Comparison of ENCODE assay signal across 18 mouse cellular contexts in the genomic region with DNA sequence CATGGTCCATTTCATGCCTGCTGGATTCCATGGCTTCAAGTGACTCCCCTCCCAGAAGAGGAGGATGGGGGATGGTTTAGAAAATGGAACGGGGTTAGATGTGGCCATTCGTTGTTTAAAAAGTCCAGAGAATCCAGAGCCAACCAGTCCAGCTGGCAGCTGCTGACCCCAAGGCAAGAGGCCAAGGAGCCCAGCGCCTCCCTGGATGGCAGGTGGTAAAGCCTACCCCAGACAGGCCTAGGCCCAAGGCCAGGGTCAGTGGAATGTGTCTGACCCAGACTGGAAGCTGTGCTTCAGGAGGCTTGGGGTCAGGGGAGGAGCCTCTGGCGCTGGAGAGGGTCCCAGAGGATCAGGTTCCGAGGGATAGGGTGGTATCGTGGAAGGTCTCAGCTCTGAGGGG. TPM values are rescaled to one million over a fixed set of nuclear protein-coding genes. Genes with fewer than 3 reads are reported as not detected.
A peak's percentile ranks its signal among the peaks of the same experiment; 100 is the strongest.
DNase-seq lines count a peak whose midpoint lies in the region; ATAC-seq and TF ChIP-seq lines count a peak whose summit lies in the region.
"Had no signal": no experiment of that assay in that cellular context is flagged by ENCODE, and none has a peak within 500 bp of the region (broad histone marks: within the 10 kb centered on the region; RNA-seq: fewer than 3 reads in every experiment).

No protein-coding gene starts in this region.

- H3K36me3 ChIP-seq in heart, embryonic 12.5 days: no peaks in the 10 kb centered on the region
- H3K36me3 ChIP-seq in forebrain, embryonic 14.5 days (ENCODE audit: control insufficient read depth, insufficient read depth, low read length): no peaks in the 10 kb centered on the region
- H3K36me3 ChIP-seq: limb, embryonic 12.5 days; liver, embryonic 15.5 days; midbrain, embryonic 10.5 days had no signal

- H3K9ac ChIP-seq in heart, embryonic 12.5 days: no peak overlapping the region
- H3K9ac ChIP-seq in forebrain, embryonic 14.5 days (ENCODE audit: low read length): no peak overlapping the region
- H3K9ac ChIP-seq: forebrain, embryonic 13.5 days; limb, embryonic 12.5 days; liver, embryonic 15.5 days; neural tube, embryonic 15.5 days had no signal

- no peak for ATAC-seq in heart, embryonic 12.5 days (ENCODE audit: insufficient number of reproducible peaks, low FRiP score)
- ATAC-seq in forebrain, embryonic 14.5 days: no peak
- ATAC-seq: activated CD4-positive, CD25-positive, alpha-beta regulatory T cell, adult 4 months; forebrain, embryonic 13.5 days had no signal

- no peaks in the 10 kb centered on the region for H3K9me3 ChIP-seq in heart, embryonic 12.5 days (replicated peaks)
- H3K9me3 ChIP-seq in forebrain, embryonic 14.5 days (replicated peaks; ENCODE audit: control insufficient read depth, low read length): no peaks in the 10 kb centered on the region
- H3K9me3 ChIP-seq: forebrain, embryonic 13.5 days; limb, embryonic 12.5 days; liver, embryonic 15.5 days; midbrain, embryonic 10.5 days; neural tube, embryonic 15.5 days had no signal

- H3K4me2 ChIP-seq in heart, embryonic 12.5 days: no peak overlapping the region
- H3K4me2 ChIP-seq in forebrain, embryonic 14.5 days (ENCODE audit: low read length): no peak overlapping the region
- H3K4me2 ChIP-seq: forebrain, embryonic 13.5 days; limb, embryonic 12.5 days; liver, embryonic 15.5 days; neural tube, embryonic 15.5 days had no signal

- peak; percentile 37 for DNase-seq in adrenal gland, postnatal 25 days
- no peak for DNase-seq in adrenal gland, postnatal 4 days (ENCODE audit: low spot score in 2 of 2)
- DNase-seq in heart, postnatal 10 days: peak; percentile 68 to 77
- DNase-seq in gastrocnemius, adult 2 months: peak; percentile 85
- peak; percentile 50 for DNase-seq in heart, postnatal 4 days
- no peak for DNase-seq in spleen, postnatal 4 days (ENCODE audit: low spot score in 2 of 2)
- no peak for DNase-seq in forebrain, embryonic 14.5 days (ENCODE audit: low spot score)
- DNase-seq: lung, postnatal 14 days had no signal

- H3K4me3 ChIP-seq in heart, embryonic 12.5 days: no peak overlapping the region
- H3K4me3 ChIP-seq in gastrocnemius, adult 2 months: no peak overlapping the region
- no peak overlapping the region for H3K4me3 ChIP-seq in forebrain, embryonic 14.5 days (ENCODE audit: low read depth, low read length)
- H3K4me3 ChIP-seq: forebrain, embryonic 13.5 days; limb, embryonic 12.5 days; liver, embryonic 15.5 days; midbrain, embryonic 10.5 days; neural tube, embryonic 15.5 days had no signal

- no peak overlapping the region for H3K27ac ChIP-seq in heart, embryonic 12.5 days (ENCODE audit: poor library complexity, severe bottlenecking)
- H3K27ac ChIP-seq in gastrocnemius, adult 2 months: 0 out of 2 replicates have a peak overlapping the region, but pooled peaks have one; percentile 8
- H3K27ac ChIP-seq in forebrain, embryonic 14.5 days (ENCODE audit: low read depth, low read length): no peak overlapping the region
- H3K27ac ChIP-seq: forebrain, embryonic 13.5 days; limb, embryonic 12.5 days; liver, embryonic 15.5 days; midbrain, embryonic 10.5 days; neural tube, embryonic 15.5 days had no signal

- intact Hi-C loops in heart, postnatal 10 days (cut with DNase I): no loop called here
- intact Hi-C loops in gastrocnemius, adult 2 months (cut with DNase I): no loop called here

- H3K27me3 ChIP-seq in heart, embryonic 12.5 days (replicated peaks): peaks cover 18% of the 10 kb centered on the region
- no peaks in the 10 kb centered on the region for H3K27me3 ChIP-seq in forebrain, embryonic 14.5 days (replicated peaks; ENCODE audit: control insufficient read depth, insufficient read depth, low read length)
- H3K27me3 ChIP-seq: forebrain, embryonic 13.5 days; neural tube, embryonic 15.5 days had no signal

- 59% methylated on average over 6 of the region's 6 CpGs for WGBS in heart, embryonic 12.5 days
- WGBS in forebrain, embryonic 14.5 days: 83% methylated on average over 6 of the region's 6 CpGs

- TF ChIP-seq CTCF in gastrocnemius, adult 2 months (IDR thresholded peaks at IDR 0.05): no peak

- H3K4me1 ChIP-seq in heart, embryonic 12.5 days (replicated peaks): peaks cover 11% of the 10 kb centered on the region
- peaks cover 7% of the 10 kb centered on the region for H3K4me1 ChIP-seq in forebrain, embryonic 14.5 days (ENCODE audit: control insufficient read depth, insufficient read depth, low read length)

RNA-seq across cellular contexts. Expression of gene Rab5c, which starts 3.3 kb away (rescaled TPM):
- total RNA-seq in adrenal gland, postnatal 25 days (2021): 160 and 171 TPM in 2 replicates
- 100 to 1,000 TPM; 171 to 182 TPM for total RNA-seq in adrenal gland, postnatal 4 days (2021)
- 10 to 100 TPM; 85.3 to 97.8 TPM for total RNA-seq in heart, postnatal 10 days (2021)
- polyA plus RNA-seq in heart, embryonic 12.5 days (2016; fragmentation: Nextera tagmentation; extraction: Ambion mirVana): 10.5 and 11.4 TPM in 2 replicates
- total RNA-seq in gastrocnemius, adult 2 months (2021): 10 to 100 TPM; 37.6 to 40.9 TPM
- total RNA-seq in heart, postnatal 4 days (2021): 10 to 100 TPM; 78.8 to 83.6 TPM
- 133 and 142 TPM in 2 replicates for polyA plus RNA-seq in forebrain, embryonic 14.5 days (2014; fragmentation: Nextera tagmentation; extraction: Ambion mirVana)

RNA-seq across cellular contexts. Expression of gene Kcnh4, which starts 18.4 kb away (rescaled TPM):
- 0.21 TPM in 1 of 2 replicates, not detected in the other for total RNA-seq in adrenal gland, postnatal 25 days (2021)
- total RNA-seq in adrenal gland, postnatal 4 days (2021): under 1 TPM; 0.39 to 0.40 TPM
- total RNA-seq in heart, postnatal 10 days (2021): not detected
- polyA plus RNA-seq in heart, embryonic 12.5 days (2016; fragmentation: Nextera tagmentation; extraction: Ambion mirVana): not detected in 2 replicates
- not detected for total RNA-seq in gastrocnemius, adult 2 months (2021)
- not detected for total RNA-seq in heart, postnatal 4 days (2021)
- polyA plus RNA-seq in forebrain, embryonic 14.5 days (2014; fragmentation: Nextera tagmentation; extraction: Ambion mirVana): 3.5 and 4.4 TPM in 2 replicates
- total RNA-seq: heart, postnatal 36 days had no signal
- polyA plus RNA-seq: limb, embryonic 12.5 days; liver, embryonic 15.5 days had no signal

RNA-seq across cellular contexts. Expression of gene Hcrt, which starts 21.4 kb away (rescaled TPM):
- total RNA-seq in adrenal gland, postnatal 25 days (2021): not detected in 2 replicates
- total RNA-seq in adrenal gland, postnatal 4 days (2021): not detected
- not detected for total RNA-seq in heart, postnatal 10 days (2021)
- polyA plus RNA-seq in heart, embryonic 12.5 days (2016; fragmentation: Nextera tagmentation; extraction: Ambion mirVana): not detected in 2 replicates
- total RNA-seq in gastrocnemius, adult 2 months (2021): not detected
- not detected for total RNA-seq in heart, postnatal 4 days (2021)
- polyA plus RNA-seq in forebrain, embryonic 14.5 days (2014; fragmentation: Nextera tagmentation; extraction: Ambion mirVana): 0.53 and 1.4 TPM in 2 replicates
- total RNA-seq: heart, postnatal 36 days; left cerebral cortex, adult 18-20 months had no signal
- polyA plus RNA-seq: activated CD4-positive, CD25-positive, alpha-beta regulatory T cell, adult 4 months; forebrain, embryonic 13.5 days; limb, embryonic 12.5 days; liver, embryonic 15.5 days; stomach, embryonic 14.5 days had no signal

RNA-seq across cellular contexts. Expression of gene Hspb9, which starts 27.7 kb away (rescaled TPM):
- not detected in 2 replicates for total RNA-seq in adrenal gland, postnatal 25 days (2021)
- total RNA-seq in adrenal gland, postnatal 4 days (2021): 1 to 10 TPM in 1 of 2 experiments, under 1 TPM in 1; 0.51 to 1.0 TPM
- not detected for total RNA-seq in heart, postnatal 10 days (2021)
- polyA plus RNA-seq in heart, embryonic 12.5 days (2016; fragmentation: Nextera tagmentation; extraction: Ambion mirVana): 0.27 TPM in 1 of 2 replicates, not detected in the other
- not detected for total RNA-seq in gastrocnemius, adult 2 months (2021)
- total RNA-seq in heart, postnatal 4 days (2021): not detected
- polyA plus RNA-seq in forebrain, embryonic 14.5 days (2014; fragmentation: Nextera tagmentation; extraction: Ambion mirVana): 0.53 TPM in 1 of 2 replicates, not detected in the other
- total RNA-seq: left cerebral cortex, adult 18-20 months had no signal
- polyA plus RNA-seq: forebrain, embryonic 13.5 days; limb, embryonic 12.5 days; neural tube, embryonic 15.5 days had no signal

RNA-seq across cellular contexts. Expression of gene Kat2a, which starts 29.1 kb away (rescaled TPM):
- total RNA-seq in adrenal gland, postnatal 25 days (2021): 52.2 and 53.5 TPM in 2 replicates
- total RNA-seq in adrenal gland, postnatal 4 days (2021): 10 to 100 TPM; 54.4 to 56.9 TPM
- 10 to 100 TPM; 16.1 to 16.6 TPM for total RNA-seq in heart, postnatal 10 days (2021)
- polyA plus RNA-seq in heart, embryonic 12.5 days (2016; fragmentation: Nextera tagmentation; extraction: Ambion mirVana): 45.4 and 49.0 TPM in 2 replicates
- total RNA-seq in gastrocnemius, adult 2 months (2021): 10 to 100 TPM; 11.9 to 12.1 TPM
- total RNA-seq in heart, postnatal 4 days (2021): 10 to 100 TPM; 17.5 to 18.0 TPM
- 32.6 and 47.3 TPM in 2 replicates for polyA plus RNA-seq in forebrain, embryonic 14.5 days (2014; fragmentation: Nextera tagmentation; extraction: Ambion mirVana)

Comparison
In these comparisons a context has a peak if more than half of its experiments do, and no peak if none do; other contexts are left out.
1. DNase-seq: peak in adrenal gland, postnatal 25 days (single experiment), heart, postnatal 10 days (2 of 2), gastrocnemius, adult 2 months (single experiment) and heart, postnatal 4 days (single experiment); none in adrenal gland, postnatal 4 days (0 of 2), spleen, postnatal 4 days (0 of 2) and forebrain, embryonic 14.5 days (single experiment).